Mouse (Mus musculus) bone marrow macrophage, adult 2 months (primary cell): ENCODE results near the gene Phf21a.

Source experiments
- CTCF ChIP-seq: IDR thresholded peaks from 2 replicates; pipeline ENCODE4 v1.5.1; 2012; ENCODE audit warnings: low read depth, mild to moderate bottlenecking, low read length, moderate library complexity
- POLR2A ChIP-seq: IDR thresholded peaks from 2 replicates; pipeline ENCODE4 v1.6.1; 2012; ENCODE audit warnings: mild to moderate bottlenecking, low read depth, low read length, borderline replicate concordance

DNA sequence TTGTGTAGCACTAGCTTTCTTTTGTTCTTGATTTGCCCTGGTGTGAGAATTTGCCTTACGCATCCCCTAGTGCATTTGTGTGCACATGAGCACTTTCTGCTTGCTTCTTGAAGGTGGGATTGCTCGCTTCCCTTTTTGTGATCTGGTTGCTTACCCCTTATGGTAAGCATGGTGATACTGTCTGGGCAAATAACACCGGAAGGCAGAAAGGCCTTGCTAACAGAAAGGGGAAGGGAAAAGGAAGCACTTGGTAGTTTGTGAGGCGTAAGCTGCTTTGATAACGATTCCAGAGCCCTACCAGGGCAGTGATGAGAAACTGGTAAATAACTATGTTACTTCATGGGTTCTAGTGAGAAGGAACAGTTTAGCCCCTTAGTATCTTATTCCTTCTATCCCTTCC, 160.9 kb downstream of the Phf21a start:
- TF ChIP-seq POLR2A (no peak), CTCF (no peak)
